Mouse (Mus musculus) A20 (cell line): Measurements from ENCODE around the gene Prr36.
"Not testable (repeated sequence)": the region's sequence is repeated elsewhere in the genome, so short reads cannot be mapped to it uniquely, and the experiment has no call there.

Source experiments
- DNase-seq: peaks from one replicate; pipeline ENCODE4 v3.0.0-alpha.2; 2011; ENCODE audit warnings: low read depth, low spot score

Gene Prr36

GRCm38 (mm10) chr8:4216791-4217621 lies at the start of gene Prr36:
Prr36 (minus strand) TSS chr8:4217459.
- no peak for DNase-seq

GRCm38 (mm10) chr8:4265160-4265914 lies 48.1 kb upstream of the Prr36 start:
- no peak for DNase-seq

- no peak for DNase-seq
Measured at GRCm38 (mm10) chr8:4263105-4263791, 46.0 kb upstream of the Prr36 start.

- no peak for DNase-seq
Measured at GRCm38 (mm10) chr8:4259805-4260170, 42.5 kb upstream of the Prr36 start.

GRCm38 (mm10) chr8:4259125-4259804 lies 42.0 kb upstream of the Prr36 start, which contains the start of gene Ctxn1:
Ctxn1 (minus strand) TSS chr8:4259274.
- peak; percentile 73 for DNase-seq

GRCm38 (mm10) chr8:4258678-4259077 lies 41.4 kb upstream of the Prr36 start:
- peak; percentile 36 for DNase-seq

- DNase-seq = peak; percentile 67
Measured at GRCm38 (mm10) chr8:4258233-4258632, 41.0 kb upstream of the Prr36 start.

GRCm38 (mm10) chr8:4257350-4257749 lies 40.1 kb upstream of the Prr36 start:
- no peak for DNase-seq

GRCm38 (mm10) chr8:4256911-4257310 lies 39.7 kb upstream of the Prr36 start:
- DNase-seq = no peak

GRCm38 (mm10) chr8:4255471-4255870 lies 38.2 kb upstream of the Prr36 start:
- not testable (repeated sequence) for DNase-seq

GRCm38 (mm10) chr8:4254001-4254400 lies 36.7 kb upstream of the Prr36 start:
- peak; percentile 31 for DNase-seq

- peak; percentile 97 for DNase-seq
Measured at GRCm38 (mm10) chr8:4252934-4253841, 35.9 kb upstream of the Prr36 start, which contains the start of gene Snapc2. Snapc2 (plus strand) TSS chr8:4253080.

GRCm38 (mm10) chr8:4252116-4252760 lies 35.0 kb upstream of the Prr36 start:
- DNase-seq = no peak

GRCm38 (mm10) chr8:4250306-4250970 lies 33.2 kb upstream of the Prr36 start:
- peak; percentile 77 for DNase-seq

- DNase-seq = no peak
Measured at GRCm38 (mm10) chr8:4249213-4249612, 32.0 kb upstream of the Prr36 start.

- DNase-seq = no peak
Measured at GRCm38 (mm10) chr8:4247951-4248540, 30.8 kb upstream of the Prr36 start, which contains the start of gene Tgfbr3l. Tgfbr3l (plus strand) TSS chr8:4248214.

- no peak for DNase-seq
Measured at GRCm38 (mm10) chr8:4247241-4247640, 30.0 kb upstream of the Prr36 start.

GRCm38 (mm10) chr8:4245737-4246136 lies 28.5 kb upstream of the Prr36 start:
- DNase-seq = no peak

- DNase-seq = no peak
Measured at GRCm38 (mm10) chr8:4245061-4245460, 27.8 kb upstream of the Prr36 start.
